Mouse (Mus musculus): ENCODE results near the gene Plekhj1.

DNA sequence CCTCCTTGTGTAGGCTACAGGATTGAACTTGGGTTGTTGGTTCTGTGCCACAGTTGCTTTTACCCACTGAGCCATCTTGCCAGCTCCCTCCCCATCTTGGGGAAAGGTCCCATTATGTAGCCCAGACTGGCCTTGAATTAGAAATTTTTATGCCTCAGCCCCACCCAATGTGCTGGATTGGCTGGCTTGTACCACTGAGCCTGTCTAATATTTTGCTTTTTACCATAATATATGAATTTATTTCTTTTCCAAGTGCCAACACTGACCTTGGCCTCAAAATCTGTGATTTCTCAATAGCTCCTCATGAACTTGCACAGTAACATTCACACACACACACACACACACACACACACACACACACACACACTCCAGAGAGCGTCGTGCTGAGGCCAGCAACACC is 32.7 kb downstream of the Plekhj1 start:
- no peak for TF ChIP-seq POLR2A (IDR thresholded peaks at IDR 0.05; ENCODE audit: borderline replicate concordance, low read depth, low read length)
- TF ChIP-seq CTCF (IDR thresholded peaks at IDR 0.05; ENCODE audit: low read depth, low read length), result no peak

Measured in bone marrow macrophage, adult 2 months (primary cell).